Comparison of ENCODE assay signal across 9 mouse cellular contexts in genomic region chr14:25323542-25324484, GRCm38 (mm10).
A peak's percentile ranks its signal among the peaks of the same experiment; 100 is the strongest.
DNase-seq lines count a peak whose midpoint lies in the region; ATAC-seq and TF ChIP-seq lines count a peak whose summit lies in the region.
"Had no signal": no experiment of that assay in that cellular context is flagged by ENCODE, and none has a peak within 500 bp of the region (broad histone marks: within the 10 kb centered on the region; RNA-seq: fewer than 3 reads in every experiment).

No protein-coding gene starts in this region.

- no peak for DNase-seq in heart, postnatal 10 days
- DNase-seq in midbrain, embryonic 11.5 days (ENCODE audit: low spot score, missing footprints) = no peak
- no peak for DNase-seq in left cerebral cortex, adult 11 months (ENCODE audit: low spot score)
- DNase-seq in urinary bladder, postnatal 25 days (ENCODE audit: low spot score) = no peak
- DNase-seq in gastrocnemius, postnatal 10 days = no peak
- DNase-seq: cerebellum, postnatal 14 days had no signal

- no peaks in the 10 kb centered on the region for H3K36me3 ChIP-seq in heart, embryonic 11.5 days (ENCODE audit: control insufficient read depth, insufficient read depth, low read length)
- H3K36me3 ChIP-seq in ES-Bruce4 (ENCODE audit: control insufficient read depth, insufficient read depth, low read length, poor library complexity, severe bottlenecking) = no peaks in the 10 kb centered on the region
- H3K36me3 ChIP-seq in hindbrain, embryonic 12.5 days = no peaks in the 10 kb centered on the region
- no peaks in the 10 kb centered on the region for H3K36me3 ChIP-seq in midbrain, embryonic 11.5 days (ENCODE audit: control insufficient read depth, insufficient read depth, low read length)

- intact Hi-C loops in heart, postnatal 10 days (cut with DNase I) = no loop called here

- no peak for TF ChIP-seq CTCF in ES-Bruce4 (IDR thresholded peaks at IDR 0.05; ENCODE audit: low read depth, low read length)

- no peak overlapping the region for H3K4me3 ChIP-seq in heart, embryonic 11.5 days (ENCODE audit: low read depth, low read length)
- H3K4me3 ChIP-seq in ES-Bruce4 (ENCODE audit: low read depth, low read length) = no peak overlapping the region
- no peak overlapping the region for H3K4me3 ChIP-seq in hindbrain, embryonic 12.5 days
- no peak overlapping the region for H3K4me3 ChIP-seq in midbrain, embryonic 11.5 days (ENCODE audit: low read depth, low read length)

- H3K4me1 ChIP-seq in heart, embryonic 11.5 days (ENCODE audit: control insufficient read depth, insufficient read depth, low read length) = peaks cover 8% of the 10 kb centered on the region
- no peaks in the 10 kb centered on the region for H3K4me1 ChIP-seq in ES-Bruce4 (ENCODE audit: control insufficient read depth, insufficient read depth, low read length)
- peaks cover 43% of the 10 kb centered on the region for H3K4me1 ChIP-seq in hindbrain, embryonic 12.5 days
- H3K4me1 ChIP-seq in midbrain, embryonic 11.5 days (ENCODE audit: control insufficient read depth, insufficient read depth, low read length) = peaks cover 15% of the 10 kb centered on the region

- no peak for TF ChIP-seq POLR2A in ES-Bruce4 (IDR thresholded peaks at IDR 0.05; ENCODE audit: insufficient read depth, low read length)

- 82% methylated on average over 6 of the region's 6 CpGs for WGBS in heart, embryonic 11.5 days (ENCODE audit: insufficient replicate concordance)
- 83% methylated on average over 6 of the region's 6 CpGs for WGBS in hindbrain, embryonic 12.5 days
- 77% methylated on average over 6 of the region's 6 CpGs for WGBS in midbrain, embryonic 11.5 days

- no peak overlapping the region for H3K27ac ChIP-seq in heart, embryonic 11.5 days (ENCODE audit: low read depth, low read length)
- no peak overlapping the region for H3K27ac ChIP-seq in ES-Bruce4 (ENCODE audit: insufficient read depth, low read length)
- H3K27ac ChIP-seq in hindbrain, embryonic 12.5 days = no peak overlapping the region
- no peak overlapping the region for H3K27ac ChIP-seq in midbrain, embryonic 11.5 days (ENCODE audit: low read depth, low read length)

- ATAC-seq in heart, embryonic 11.5 days (replicated peaks; ENCODE audit: insufficient number of reproducible peaks, low FRiP score, low TSS enrichment) = peak; percentile 26; the same call in 1 of the 2 replicates
- peak; percentile 49; the same call in 1 of the 2 replicates for ATAC-seq in hindbrain, embryonic 12.5 days (ENCODE audit: low FRiP score)
- peak; percentile 44; the same call in 1 of the 2 replicates for ATAC-seq in midbrain, embryonic 11.5 days (ENCODE audit: low FRiP score)

- H3K27me3 ChIP-seq in heart, embryonic 11.5 days (ENCODE audit: control insufficient read depth, insufficient read depth, low read length) = no peaks in the 10 kb centered on the region; the same call in 1 of the 2 replicates
- no peaks in the 10 kb centered on the region for H3K27me3 ChIP-seq in ES-Bruce4 (ENCODE audit: control insufficient read depth, insufficient read depth, low read length, poor library complexity, severe bottlenecking)
- H3K27me3 ChIP-seq in hindbrain, embryonic 12.5 days = no peaks in the 10 kb centered on the region; the same call in 1 of the 2 replicates
- H3K27me3 ChIP-seq in midbrain, embryonic 11.5 days (ENCODE audit: control insufficient read depth, insufficient read depth, low read length) = no peaks in the 10 kb centered on the region

- H3K9ac ChIP-seq in heart, embryonic 11.5 days (ENCODE audit: low read depth, low read length) = no peak overlapping the region
- H3K9ac ChIP-seq in ES-Bruce4 (ENCODE audit: low read depth, poor library complexity, severe bottlenecking) = no peak overlapping the region
- no peak overlapping the region for H3K9ac ChIP-seq in hindbrain, embryonic 12.5 days
- 0 out of 2 replicates have a peak overlapping the region, but pooled peaks have one; percentile 16 for H3K9ac ChIP-seq in midbrain, embryonic 11.5 days (ENCODE audit: low read length)

- H3K9me3 ChIP-seq in heart, embryonic 11.5 days (replicated peaks; ENCODE audit: control insufficient read depth, low read length) = no peaks in the 10 kb centered on the region
- no peaks in the 10 kb centered on the region for H3K9me3 ChIP-seq in ES-Bruce4 (replicated peaks; ENCODE audit: control insufficient read depth, insufficient read depth, low read length, poor library complexity, severe bottlenecking)
- no peaks in the 10 kb centered on the region for H3K9me3 ChIP-seq in hindbrain, embryonic 12.5 days (replicated peaks)
- H3K9me3 ChIP-seq in midbrain, embryonic 11.5 days (ENCODE audit: control insufficient read depth, low read length) = no peaks in the 10 kb centered on the region

- TF ChIP-seq EP300 in ES-Bruce4 (IDR thresholded peaks at IDR 0.05; ENCODE audit: insufficient read depth, low read depth, low read length) = 0 out of 2 replicates have a peak, but pooled peaks have one; percentile 43

- H3K4me2 ChIP-seq in heart, embryonic 11.5 days = no peak overlapping the region
- H3K4me2 ChIP-seq in hindbrain, embryonic 12.5 days (replicated peaks) = no peak overlapping the region
- no peak overlapping the region for H3K4me2 ChIP-seq in midbrain, embryonic 11.5 days
